Mouse (Mus musculus): Measurements from ENCODE around the gene Eif3i.

DNA sequence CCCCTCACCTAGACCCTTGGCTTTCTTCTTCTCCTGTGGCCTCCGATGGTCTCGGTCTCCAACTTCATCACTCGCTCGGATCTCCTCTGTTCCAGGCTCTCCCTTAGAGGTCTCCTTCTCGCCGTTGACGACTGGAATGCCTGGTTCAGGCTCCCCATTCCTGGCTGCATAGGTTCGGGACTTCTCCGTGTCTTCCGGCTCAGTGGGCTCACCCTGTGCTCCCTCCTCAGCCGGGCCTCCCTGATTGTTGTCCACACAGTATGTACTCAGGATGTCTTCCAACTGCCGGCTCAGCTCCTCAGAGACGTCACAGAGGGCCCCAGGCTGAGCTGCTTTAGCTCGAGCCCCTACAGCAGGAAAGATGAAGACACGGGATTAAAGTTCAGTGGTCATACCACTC lies 38.8 kb upstream of the Eif3i start:
- TF ChIP-seq POLR2A (IDR thresholded peaks at IDR 0.05; ENCODE audit: borderline replicate concordance, extremely low read depth, insufficient read depth, insufficient read length, poor library complexity, severe bottlenecking) (no peak), CTCF (IDR thresholded peaks at IDR 0.05; ENCODE audit: borderline replicate concordance, extremely low read depth, insufficient read depth, insufficient read length) (no peak)

All from brain, embryonic 14.5 days (tissue).